Mouse (Mus musculus): ENCODE data around the gene Gm17387.

Gene Gm17387

DNA sequence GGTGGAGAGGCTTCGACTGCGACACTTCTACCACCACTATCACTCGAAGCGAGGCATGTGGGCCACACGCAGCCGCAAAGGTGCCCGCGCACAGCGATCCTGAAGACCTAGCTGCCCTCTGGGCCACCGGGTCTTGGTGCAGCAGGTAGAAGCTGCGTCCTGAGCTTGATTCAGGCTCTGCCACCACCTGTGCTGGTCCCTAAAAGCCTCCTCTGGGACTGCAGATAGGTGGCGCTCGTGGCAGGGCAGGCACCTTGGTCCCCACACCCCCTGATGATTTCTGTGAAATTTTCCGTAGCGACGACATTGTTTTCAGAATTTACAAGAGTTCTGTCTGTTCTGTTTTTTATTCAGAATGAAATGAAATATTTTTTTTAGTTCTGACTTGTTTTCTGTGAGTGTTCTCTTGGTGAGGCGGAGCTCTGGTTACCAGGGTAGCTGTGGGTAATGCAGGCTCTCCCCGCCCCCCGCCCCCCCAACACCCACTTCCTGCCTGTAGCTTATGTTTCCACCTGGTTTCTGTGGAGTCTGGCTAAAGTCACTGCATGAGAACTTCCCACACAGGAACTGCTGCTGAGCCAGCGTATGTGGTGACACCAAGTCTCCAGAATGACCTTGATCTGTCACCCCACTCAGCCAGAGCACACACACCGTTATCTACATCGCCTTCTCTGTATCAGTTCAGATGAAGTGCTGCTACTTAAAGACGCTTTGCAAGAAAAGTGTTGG is 43.2 kb downstream of the Gm17387 start:
- DNase-seq (ENCODE audit: low read depth, low spot score): peak; percentile 94

- no peak for DNase-seq (ENCODE audit: low read depth, low spot score)
Observed at GRCm38 (mm10) chr7:141073782-141074181, 44.9 kb downstream of the Gm17387 start.

DNA sequence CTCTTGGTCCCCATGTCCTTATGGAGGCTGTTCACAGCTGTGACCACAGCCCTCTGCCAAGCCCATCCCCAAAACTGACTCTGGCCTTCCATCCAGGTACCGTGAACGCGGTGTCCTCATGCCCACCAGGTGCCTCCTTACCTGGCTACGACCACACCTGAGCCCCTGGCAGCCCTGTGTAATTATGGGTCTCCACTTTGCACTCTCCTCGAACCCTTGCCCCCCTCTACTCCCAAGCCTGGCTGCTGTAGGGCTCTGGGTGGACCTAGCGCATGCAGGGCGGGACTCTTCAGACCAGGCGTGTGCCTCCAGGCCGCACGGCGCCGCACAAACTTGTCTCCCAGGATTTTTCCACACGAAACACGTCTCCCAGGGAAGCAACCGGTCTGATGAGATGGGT is 48.9 kb downstream of the Gm17387 start, which contains the start of gene Pkp3:
Gene Pkp3 (plus strand): TSS at position 378 of the 400 bp plus-strand sequence.
- DNase-seq (ENCODE audit: low read depth, low spot score): no peak

DNA sequence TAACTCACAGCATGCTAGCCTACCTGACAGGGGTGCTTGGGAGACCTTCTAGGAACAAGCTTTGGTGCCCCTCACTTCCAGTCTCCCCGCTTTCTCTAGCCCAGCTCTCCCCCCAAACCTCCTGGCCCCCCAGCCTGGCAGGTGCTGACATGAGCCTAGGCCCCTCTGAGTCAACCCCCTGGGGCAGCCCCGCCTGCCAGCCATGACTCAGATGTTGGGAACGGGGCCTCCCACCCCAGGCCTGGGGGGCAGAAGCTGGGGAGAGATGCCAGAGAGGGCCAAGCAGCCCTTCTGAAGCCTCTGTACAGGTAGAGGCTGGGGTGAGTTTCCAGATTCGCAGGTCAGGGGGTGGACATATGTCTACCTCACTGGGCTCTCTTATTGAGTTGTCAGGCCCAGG is 49.9 kb downstream of the Gm17387 start:
- no peak for DNase-seq (ENCODE audit: low read depth, low spot score)
